Mouse (Mus musculus) bone marrow macrophage, adult 2 months (primary cell): ENCODE data around the gene Togaram1.

Experiments used
- CTCF ChIP-seq: IDR thresholded peaks from 2 replicates; pipeline ENCODE4 v1.5.1; 2012; ENCODE audit warnings: low read depth, mild to moderate bottlenecking, low read length, moderate library complexity
- POLR2A ChIP-seq: IDR thresholded peaks from 2 replicates; pipeline ENCODE4 v1.6.1; 2012; ENCODE audit warnings: mild to moderate bottlenecking, low read depth, low read length, borderline replicate concordance

- TF ChIP-seq POLR2A = no peak
- no peak for TF ChIP-seq CTCF
Measured at GRCm38 (mm10) chr12:65066234-65066633, 100.6 kb downstream of the Togaram1 start.
